Mouse (Mus musculus) bone marrow, adult 2 months (tissue): ENCODE measurements around the gene Uckl1. TPM values are rescaled to one million over a fixed set of nuclear protein-coding genes. Genes with fewer than 3 reads are reported as not detected.

Experiments
- H3K27ac ChIP-seq: fragments of 200-500 bp; 2 replicates; pipeline ENCODE4 v1.5.1; 2012; ENCODE audit warnings: low read depth, mild to moderate bottlenecking, control low read depth, inconsistent platforms, low read length; ENCODE audit not compliant: control insufficient read depth, poor library complexity, insufficient read depth
- H3K4me1 ChIP-seq: fragments of 200-500 bp; 2 replicates; pipeline ENCODE4 v1.6.1; 2011; ENCODE audit warnings: low read length; ENCODE audit not compliant: control insufficient read depth, insufficient read depth
- H3K4me3 ChIP-seq: fragments of 200-500 bp; replicated peaks from 2 replicates; pipeline ENCODE3; 2011; ENCODE audit warnings: mild to moderate bottlenecking, low read depth, low read length, control low read depth; ENCODE audit not compliant: control insufficient read depth
- CTCF ChIP-seq: fragments of 200-500 bp; IDR thresholded peaks from 2 replicates; pipeline ENCODE4 v1.5.1; 2011; ENCODE audit warnings: low read length, control low read depth; ENCODE audit not compliant: control insufficient read depth, insufficient read depth
- POLR2A ChIP-seq: fragments of 200-500 bp; IDR thresholded peaks from 2 replicates; pipeline ENCODE4 v1.6.1; 2011; ENCODE audit warnings: low read depth, mild to moderate bottlenecking, control low read depth, low read length, borderline replicate concordance; ENCODE audit not compliant: control insufficient read depth
- WGBS: fragments of 180-500 bp; shearing (Covaris S2); methylation state at CpG from one replicate; pipeline ENCODE4 v1.1.7; 2018; 5-methylcytosine and 5-hydroxymethylcytosine counted together
- polyA plus RNA-seq: library from polyadenylated mRNA; stranded (reverse); fragments of >200 nt; gene quantifications from 2 replicates; pipeline ENCODE4 v1.2.4, GENCODE M21; 2011; ENCODE audit warnings: low replicate concordance; ENCODE audit not compliant: missing spikeins, insufficient read depth, insufficient read length

Uckl1 gene
- polyA plus RNA-seq, 1 experiment = 129 TPM

DNA sequence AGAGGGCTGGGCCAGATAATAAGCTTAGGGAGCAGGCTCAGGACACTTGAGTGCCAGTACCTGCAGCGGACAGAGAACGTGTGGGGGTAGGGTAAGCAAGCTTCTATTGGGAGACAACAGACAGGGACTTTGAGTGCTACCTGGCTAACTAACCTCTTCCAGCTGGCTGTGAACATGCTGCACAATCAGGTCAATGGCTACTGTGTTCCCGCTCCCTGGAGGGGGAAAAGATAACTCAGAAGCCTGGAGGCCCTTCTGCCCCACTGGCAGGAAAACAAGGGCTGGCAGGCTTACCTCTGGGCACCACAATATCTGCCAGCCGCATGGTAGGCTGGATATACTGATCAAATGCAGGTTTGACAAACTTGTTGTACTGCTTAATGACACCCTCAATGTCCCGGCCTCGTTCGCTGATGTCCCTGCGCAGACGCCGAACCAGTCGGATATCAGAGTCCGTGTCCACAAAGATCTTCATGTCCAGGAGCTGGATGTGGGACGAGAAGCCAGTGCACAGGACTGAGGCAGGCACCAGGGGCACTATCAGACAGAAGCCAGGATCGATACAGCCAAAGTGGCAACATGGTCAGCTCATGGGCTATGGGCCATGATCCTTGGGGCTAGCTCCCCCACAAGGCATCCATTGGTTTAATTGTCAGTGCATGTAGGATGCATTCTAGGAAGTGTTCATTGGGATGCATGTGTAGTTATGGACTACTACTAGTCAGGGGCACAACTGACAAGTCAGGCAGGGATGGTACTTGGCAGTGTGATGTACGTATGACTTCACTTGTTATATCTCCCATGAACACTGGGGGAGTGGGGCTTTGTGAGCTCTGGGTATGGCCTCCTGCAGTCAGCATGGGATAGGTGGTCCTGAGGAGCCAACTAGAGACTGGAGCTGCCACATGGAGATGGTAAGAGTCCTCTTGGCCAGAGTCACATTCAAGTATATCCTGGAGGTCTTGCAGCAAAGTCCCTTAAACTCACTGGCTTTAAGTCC, 11.5 kb downstream of the Uckl1 start:
- Histone ChIP-seq H3K4me1 (peaks cover 1% of the 10 kb centered on the region; the same call in 1 of the 2 replicates), H3K4me3 (no peak overlapping the region), H3K27ac (no peak overlapping the region)
- 93% methylated on average over 15 of the region's 15 CpGs for WGBS
- TF ChIP-seq CTCF = no peak
- no peak for TF ChIP-seq POLR2A

DNA sequence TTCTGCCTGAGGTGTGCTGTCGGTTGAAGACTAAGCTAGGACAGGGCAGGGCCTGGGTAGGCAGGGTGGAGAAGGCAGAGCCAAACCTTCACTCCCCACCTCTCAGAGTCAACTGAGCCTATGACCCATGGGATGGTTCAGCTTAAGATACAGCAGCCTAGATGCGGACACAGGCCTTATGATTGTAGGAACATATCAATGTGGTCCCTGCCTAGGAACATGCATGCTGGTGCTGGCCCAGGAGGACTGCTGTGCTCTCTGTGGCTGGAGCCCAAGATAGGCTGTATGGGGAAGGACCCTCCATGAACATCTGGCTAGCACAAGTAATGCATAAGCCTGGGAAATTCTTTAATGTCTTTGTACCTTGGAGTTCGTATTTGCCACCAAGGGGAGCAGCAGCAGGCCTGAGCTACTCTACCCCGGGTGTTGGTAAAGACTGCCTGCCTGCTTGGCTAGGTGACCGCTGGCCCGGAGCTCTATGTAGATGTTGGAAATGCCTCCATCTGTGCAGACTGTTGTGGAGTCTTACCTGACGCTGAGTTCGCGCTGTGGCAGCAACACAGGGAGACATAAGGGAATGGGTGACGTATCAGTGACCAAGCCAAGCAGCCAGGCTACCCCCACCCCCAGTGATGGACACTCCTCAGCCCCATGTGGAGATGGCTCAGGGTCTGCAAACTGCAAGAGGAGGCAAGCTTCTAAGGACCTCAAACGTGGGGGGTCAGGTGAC, 12.6 kb downstream of the Uckl1 start:
- Histone ChIP-seq H3K4me3 (no peak overlapping the region), H3K27ac (no peak overlapping the region), H3K4me1 (peaks cover 1% of the 10 kb centered on the region; the same call in 1 of the 2 replicates)
- no peak for TF ChIP-seq POLR2A
- 90% methylated on average over 11 of the region's 11 CpGs for WGBS

DNA sequence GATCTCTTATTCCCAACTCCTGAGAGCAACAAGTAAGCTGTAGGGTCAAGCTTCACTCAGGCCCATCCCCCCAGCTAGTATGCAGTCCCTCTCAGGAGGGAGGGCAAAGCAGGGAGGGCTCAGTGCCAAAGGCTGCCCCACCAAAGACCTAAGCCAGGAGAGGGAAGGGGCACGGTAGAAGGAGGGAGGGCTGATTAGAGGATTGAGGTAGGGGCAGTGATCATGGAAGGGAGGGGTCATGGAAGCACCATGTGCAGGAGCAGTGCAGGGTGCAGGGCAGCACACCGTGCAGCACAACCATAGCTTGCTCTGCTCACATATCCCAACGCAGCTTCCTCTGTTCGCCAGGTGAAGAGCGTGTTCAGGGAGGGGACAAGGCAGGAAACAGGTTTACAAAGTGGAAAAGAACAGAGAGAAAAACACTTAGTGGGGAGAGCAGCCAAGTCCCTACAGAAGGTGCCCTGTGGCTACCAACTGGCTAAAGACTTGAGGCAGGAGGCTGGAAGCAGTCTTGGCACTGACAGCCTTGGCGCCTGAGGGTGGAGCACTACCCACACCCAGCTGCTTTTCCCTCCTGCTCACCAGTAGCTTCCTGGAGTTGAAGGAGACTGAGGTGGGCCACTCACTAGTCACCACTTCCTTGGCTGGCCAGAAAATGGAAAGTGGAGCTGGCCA, 13.6 kb downstream of the Uckl1 start:
- TF ChIP-seq POLR2A (no peak), CTCF (no peak)
- Histone ChIP-seq H3K4me3 (no peak overlapping the region), H3K4me1 (no peaks in the 10 kb centered on the region), H3K27ac (no peak overlapping the region)
- WGBS = 67% methylated on average over 6 of the region's 6 CpGs

DNA sequence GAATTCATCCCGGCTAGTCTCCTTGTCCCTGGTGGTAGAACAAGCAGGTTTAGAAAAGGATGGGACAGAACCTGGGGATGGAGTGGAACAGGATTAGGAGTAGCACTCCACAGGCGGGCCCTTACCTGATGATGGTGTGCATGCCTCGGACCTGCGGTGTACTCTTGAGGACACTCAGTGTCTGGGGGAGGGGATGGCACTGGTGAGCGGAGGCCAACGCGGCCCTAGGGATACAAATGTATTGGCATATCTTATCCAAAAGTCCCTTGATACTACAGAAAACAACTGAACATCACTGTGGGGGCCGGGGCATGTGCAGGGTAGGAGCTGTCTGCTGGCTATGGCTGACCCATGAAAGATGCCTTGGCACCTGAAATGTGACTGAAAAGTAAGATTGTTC, 14.3 kb downstream of the Uckl1 start:
- Histone ChIP-seq H3K4me3 (no peak overlapping the region), H3K27ac (no peak overlapping the region), H3K4me1 (no peaks in the 10 kb centered on the region)
- WGBS = 86% methylated on average over 8 of the region's 8 CpGs
- TF ChIP-seq POLR2A = no peak
- TF ChIP-seq CTCF = no peak

DNA sequence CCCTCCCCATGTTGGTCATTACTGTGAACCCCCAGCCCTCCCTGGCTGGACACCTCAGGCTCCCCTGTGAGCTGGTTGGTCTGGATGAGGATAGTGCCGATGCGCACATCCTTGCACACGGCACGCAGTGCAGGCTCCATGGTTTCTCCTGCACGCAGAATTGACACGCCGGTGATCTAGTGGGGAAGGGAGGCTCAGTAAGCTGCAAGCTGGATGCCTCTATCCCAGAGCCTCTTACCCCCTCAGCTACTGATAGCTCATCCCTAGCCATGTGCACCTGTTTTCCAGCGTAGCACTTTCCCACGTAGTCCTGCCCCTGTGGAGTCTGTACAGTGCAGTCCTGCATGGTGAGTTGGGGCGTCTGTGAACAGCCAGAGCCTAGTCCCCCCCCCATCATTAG, 14.8 kb downstream of the Uckl1 start:
- no peaks in the 10 kb centered on the region for H3K4me1 ChIP-seq
- H3K27ac ChIP-seq = no peak overlapping the region
- no peak for TF ChIP-seq CTCF
- TF ChIP-seq POLR2A = no peak
- H3K4me3 ChIP-seq = no peak overlapping the region
- WGBS = 97% methylated on average over 10 of the region's 10 CpGs

- no peaks in the 10 kb centered on the region for H3K4me1 ChIP-seq
- 51% methylated on average over 7 of the region's 7 CpGs for WGBS
- no peak overlapping the region for H3K4me3 ChIP-seq
- peak overlapping the region; percentile 30; the same call in 1 of the 2 replicates for H3K27ac ChIP-seq
- TF ChIP-seq CTCF = peak; percentile 76
- no peak for TF ChIP-seq POLR2A
Measured at GRCm38 (mm10) chr2:181568272-181569008, 16.3 kb downstream of the Uckl1 start.

GRCm38 (mm10) chr2:181567338-181567737, 17.4 kb downstream of the Uckl1 start:
- no peak for TF ChIP-seq CTCF
- TF ChIP-seq POLR2A = no peak
- 88% methylated on average over 3 of the region's 3 CpGs for WGBS
- Histone ChIP-seq H3K4me3 (no peak overlapping the region), H3K4me1 (no peaks in the 10 kb centered on the region), H3K27ac (no peak overlapping the region)

DNA sequence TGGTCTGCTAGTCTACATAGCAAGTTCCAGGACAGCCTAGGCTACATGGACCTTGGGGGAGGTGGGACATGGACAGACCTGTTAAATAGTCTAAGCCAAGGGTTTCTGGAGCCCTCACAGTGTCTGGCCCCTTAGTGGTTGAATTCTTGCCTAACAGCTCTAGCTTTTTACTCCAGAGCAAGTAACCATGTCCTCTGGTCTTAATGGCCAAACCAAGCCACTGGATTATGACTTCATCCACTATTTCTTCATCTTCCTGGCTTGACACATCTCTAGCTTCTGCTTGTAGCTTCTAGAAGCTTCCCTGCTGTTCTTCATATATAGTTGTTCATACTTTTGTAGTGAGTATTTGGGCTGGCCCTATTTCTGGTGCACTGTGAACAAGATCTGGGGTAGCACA, 30.9 kb downstream of the Uckl1 start:
- H3K27ac ChIP-seq = peak overlapping the region; percentile 78; the same call in 1 of the 2 replicates
- TF ChIP-seq POLR2A = no peak
- no peak for TF ChIP-seq CTCF

More for the DNA sequence above, 30.9 kb downstream of the Uckl1 start:
- peaks cover 4% of the 10 kb centered on the region for H3K4me1 ChIP-seq
- H3K4me3 ChIP-seq = no peak overlapping the region
